Mouse (Mus musculus) neutrophil, adult 59 days (primary cell): ENCODE results near the gene Ubxn7. TPM values are rescaled to one million over a fixed set of nuclear protein-coding genes. Genes with fewer than 3 reads are reported as not detected.

ENCODE experiments used
- total RNA-seq, 2 experiments: library from RNA; stranded (reverse); gene quantifications; 1 replicate in 1 of 2; 2 replicates in 1 of 2; pipeline ENCODE4 v1.2.4; 2023

Ubxn7 gene
- 10 to 100 TPM; 42.0 to 45.8 TPM for total RNA-seq

GRCm38 (mm10) chr16:32332040-32332555 lies at the start of gene Ubxn7:
Gene Ubxn7, plus strand, starts transcription at chr16:32332257.

GRCm38 (mm10) chr16:32400267-32400666 lies 68.2 kb downstream of the Ubxn7 start, which contains the start of gene Tm4sf19:
Gene Tm4sf19, plus strand, starts transcription at chr16:32400506.

GRCm38 (mm10) chr16:32419517-32420483 lies 87.7 kb downstream of the Ubxn7 start, which contains the start of gene Tctex1d2:
Gene Tctex1d2, plus strand, starts transcription at chr16:32419702.

GRCm38 (mm10) chr16:32430474-32431046 lies 98.5 kb downstream of the Ubxn7 start, which contains the start of gene Pcyt1a:
Gene Pcyt1a, plus strand, starts transcription at chr16:32430921.

Other genes with a start within 250 kb of the Ubxn7 start
- 10 to 100 TPM; 48.5 to 49.5 TPM for gene Pigx, start 232.5 kb upstream of the Ubxn7 start, total RNA-seq
- 10 to 100 TPM; 30.2 to 40.6 TPM for gene Cep19, start 232.5 kb upstream of the Ubxn7 start, total RNA-seq
- 100 to 1,000 TPM; 125 to 160 TPM for gene Nrros, start 166.7 kb upstream of the Ubxn7 start, total RNA-seq
- 1 to 10 TPM; 5.7 to 6.9 TPM for gene Bex6, start 152.4 kb upstream of the Ubxn7 start, total RNA-seq
- gene Fbxo45, start 85.1 kb upstream of the Ubxn7 start, total RNA-seq: 1 to 10 TPM; 9.2 to 9.4 TPM
- 10 to 100 TPM; 11.5 to 11.9 TPM for gene Wdr53, start 85.0 kb upstream of the Ubxn7 start, total RNA-seq
- gene Smco1, start 60.8 kb upstream of the Ubxn7 start, total RNA-seq: under 1 TPM; 0.35 to 0.58 TPM
- 10 to 100 TPM; 16.5 to 20.2 TPM for gene Rnf168, start 54.8 kb upstream of the Ubxn7 start, total RNA-seq
- gene Tm4sf19, start 68.2 kb downstream of the Ubxn7 start, total RNA-seq: not detected
- 10 to 100 TPM; 14.4 to 16.4 TPM for gene Tctex1d2, start 87.4 kb downstream of the Ubxn7 start, total RNA-seq
- gene Pcyt1a, start 98.7 kb downstream of the Ubxn7 start, total RNA-seq: 100 to 1,000 TPM; 106 to 112 TPM
- not detected for gene Slc51a, start 155.6 kb downstream of the Ubxn7 start, total RNA-seq
- gene Zdhhc19, start 164.0 kb downstream of the Ubxn7 start, total RNA-seq: not detected